Mouse (Mus musculus) left cerebral cortex, postnatal 4 days (tissue): ENCODE results near the gene Ylpm1. TPM values are rescaled to one million over a fixed set of nuclear protein-coding genes. Genes with fewer than 3 reads are reported as not detected.

Experiments
- DNase-seq: peaks from one replicate; pipeline ENCODE4 v3.0.0-alpha.2; 2022
- intact Hi-C: fragments of 180-260 bp; cut with DNase I; formaldehyde crosslinking; loops from one replicate; pipeline ENCODE4 v1.15.1; 2025
- total RNA-seq, 2 experiments: library from RNA; stranded (reverse); gene quantifications; 2 replicates each; pipeline ENCODE4 v1.2.3; 2021

Ylpm1 gene
- total RNA-seq, 2 experiments from 2014 or later = 143 to 145 TPM

GRCm38 (mm10) chr12:85006206-85006605 is 10.1 kb downstream of the Ylpm1 start:
- no peak for DNase-seq
- intact Hi-C loops = no loop called here

GRCm38 (mm10) chr12:85007021-85007420 is 10.9 kb downstream of the Ylpm1 start:
- intact Hi-C loops = no loop called here
- no peak for DNase-seq

GRCm38 (mm10) chr12:85009776-85010175 is 13.7 kb downstream of the Ylpm1 start:
- DNase-seq = no peak
- intact Hi-C loops = no loop called here

GRCm38 (mm10) chr12:85010541-85010940 is 14.4 kb downstream of the Ylpm1 start:
- no peak for DNase-seq
- intact Hi-C loops = no loop called here

- intact Hi-C loops = no loop called here
- DNase-seq = no peak
These were observed 16.1 kb downstream of the Ylpm1 start for GRCm38 (mm10) chr12:85012185-85012584.

GRCm38 (mm10) chr12:85022071-85022470 is 25.9 kb downstream of the Ylpm1 start:
- intact Hi-C loops = no loop called here
- no peak for DNase-seq

- intact Hi-C loops = no loop called here
- DNase-seq = peak; percentile 37
These were observed 36.6 kb downstream of the Ylpm1 start for GRCm38 (mm10) chr12:85032710-85033109.

- intact Hi-C loops = loop anchor here (10.0 kb wide), 1 partner anchor 76 kb away; the partner anchor contains the start of genes Arel1 and Fcf1
- no peak for DNase-seq
These were observed 55.1 kb downstream of the Ylpm1 start for GRCm38 (mm10) chr12:85051218-85051617.

- intact Hi-C loops = no loop called here
- no peak for DNase-seq
These were observed 74.9 kb downstream of the Ylpm1 start for GRCm38 (mm10) chr12:85071043-85071442.

- intact Hi-C loops = no loop called here
These were observed 81.0 kb downstream of the Ylpm1 start for GRCm38 (mm10) chr12:85077100-85077499.

GRCm38 (mm10) chr12:85084257-85084656 is 88.1 kb downstream of the Ylpm1 start:
- no peak for DNase-seq
- intact Hi-C loops = no loop called here

More at GRCm38 (mm10) chr12:85077100-85077499, 81.0 kb downstream of the Ylpm1 start:
- DNase-seq = no peak

- DNase-seq = no peak
- intact Hi-C loops = no loop called here
These were observed 88.8 kb downstream of the Ylpm1 start for GRCm38 (mm10) chr12:85084941-85085340.

- no peak for DNase-seq
- intact Hi-C loops = no loop called here
These were observed 91.7 kb downstream of the Ylpm1 start for GRCm38 (mm10) chr12:85087845-85088244.

- no peak for DNase-seq
- intact Hi-C loops = no loop called here
These were observed 95.1 kb downstream of the Ylpm1 start for GRCm38 (mm10) chr12:85091190-85091589.

GRCm38 (mm10) chr12:85092214-85092613 is 96.1 kb downstream of the Ylpm1 start:
- DNase-seq = peak; percentile 74
- intact Hi-C loops = no loop called here

- DNase-seq = peak; percentile 62
- intact Hi-C loops = no loop called here
These were observed 97.9 kb downstream of the Ylpm1 start for GRCm38 (mm10) chr12:85094010-85094409.

- intact Hi-C loops = no loop called here
- DNase-seq = peak; percentile 65
These were observed 98.6 kb downstream of the Ylpm1 start for GRCm38 (mm10) chr12:85094706-85095105.

GRCm38 (mm10) chr12:85095146-85095545 is 99.0 kb downstream of the Ylpm1 start:
- intact Hi-C loops = no loop called here
- DNase-seq = no peak

- peak; percentile 39 for DNase-seq
- intact Hi-C loops = no loop called here
These were observed 99.7 kb downstream of the Ylpm1 start for GRCm38 (mm10) chr12:85095859-85096258.

- DNase-seq = no peak
- intact Hi-C loops = no loop called here
These were observed 104.9 kb downstream of the Ylpm1 start for GRCm38 (mm10) chr12:85101001-85101400.

- no peak for DNase-seq
- intact Hi-C loops = no loop called here
These were observed 105.5 kb downstream of the Ylpm1 start for GRCm38 (mm10) chr12:85101521-85102106.

GRCm38 (mm10) chr12:85103096-85103495 is 107.0 kb downstream of the Ylpm1 start:
- intact Hi-C loops = no loop called here

GRCm38 (mm10) chr12:85104789-85105188 is 108.7 kb downstream of the Ylpm1 start:
- DNase-seq = no peak
- intact Hi-C loops = no loop called here

More at GRCm38 (mm10) chr12:85103096-85103495, 107.0 kb downstream of the Ylpm1 start:
- no peak for DNase-seq
